Mouse (Mus musculus) E14TG2a.4 (cell line): ENCODE measurements around the gene Rab31.

Experiments
- CTCF ChIP-seq: conservative IDR thresholded peaks from 2 replicates; pipeline ENCODE4 v1.5.1; 2014; ENCODE audit warnings: low read length
- NANOG ChIP-seq: IDR thresholded peaks from 2 replicates; pipeline ENCODE4 v1.6.1; 2014; ENCODE audit warnings: borderline replicate concordance, low read length, mixed read lengths
- POU5F1 ChIP-seq: IDR thresholded peaks from 2 replicates; pipeline ENCODE4 v1.6.1; 2014; ENCODE audit warnings: low read length, borderline replicate concordance

GRCm38 (mm10) chr17:65753130-65753529 lies 19.4 kb downstream of the Rab31 start:
- no peak for TF ChIP-seq CTCF
- no peak for TF ChIP-seq POU5F1
- TF ChIP-seq NANOG: no peak
